In genomic region chr8:61985703-61986475, GRCm38 (mm10) we compare ENCODE assay signal across 11 mouse cellular contexts. TPM values are rescaled to one million over a fixed set of nuclear protein-coding genes. Genes with fewer than 3 reads are reported as not detected.
DNase-seq lines count a peak whose midpoint lies in the region; ATAC-seq and TF ChIP-seq lines count a peak whose summit lies in the region.
"Had no signal": no experiment of that assay in that cellular context is flagged by ENCODE, and none has a peak within 500 bp of the region (broad histone marks: within the 10 kb centered on the region; RNA-seq: fewer than 3 reads in every experiment).

No protein-coding gene starts in this region.

- no peak for TF ChIP-seq EP300 in heart, postnatal 0 days (IDR thresholded peaks at IDR 0.05; ENCODE audit: low read depth)

- no peaks in the 10 kb centered on the region for H3K27me3 ChIP-seq in heart, postnatal 0 days (ENCODE audit: control insufficient read depth, insufficient read depth, low read length)
- H3K27me3 ChIP-seq: limb, embryonic 15.5 days had no signal

- H3K9ac ChIP-seq in heart, postnatal 0 days (replicated peaks; ENCODE audit: low read depth, low read length): no peak overlapping the region
- H3K9ac ChIP-seq: limb, embryonic 15.5 days had no signal

- peaks cover 20% of the 10 kb centered on the region for H3K4me1 ChIP-seq in heart, postnatal 0 days (ENCODE audit: control insufficient read depth, insufficient read depth)
- H3K4me1 ChIP-seq: limb, embryonic 15.5 days had no signal

- DNase-seq in lung, postnatal 10 days: peak; percentile 1
- no peak for DNase-seq in lung, postnatal 14 days
- peak; percentile 55 for DNase-seq in embryo, embryonic 10 days (ENCODE audit: low spot score)
- peak; percentile 47 for DNase-seq in heart, postnatal 0 days (ENCODE audit: low spot score)
- DNase-seq in kidney, postnatal 4 days: peak; percentile 58 to 66
- no peak for DNase-seq in ovary, postnatal 36 days (ENCODE audit: low spot score)
- DNase-seq in natural killer cell, adult 2 months (ENCODE audit: low spot score in 2 of 2): no peak
- DNase-seq: cerebellum, postnatal 14 days; spleen, adult 18-20 months; thymus, postnatal 25 days had no signal

- no peak overlapping the region for H3K4me2 ChIP-seq in heart, postnatal 0 days (ENCODE audit: low read depth, low read length)
- H3K4me2 ChIP-seq: limb, embryonic 15.5 days had no signal

- WGBS in heart, postnatal 0 days: 24% methylated on average over 6 of the region's 6 CpGs

- H3K36me3 ChIP-seq in heart, postnatal 0 days (replicated peaks; ENCODE audit: control insufficient read depth, insufficient read depth, low read length): no peaks in the 10 kb centered on the region
- H3K36me3 ChIP-seq: limb, embryonic 15.5 days had no signal

- no peak for TF ChIP-seq CTCF in heart, postnatal 0 days (IDR thresholded peaks at IDR 0.05; ENCODE audit: low read depth)

- no peaks in the 10 kb centered on the region for H3K9me3 ChIP-seq in heart, postnatal 0 days (replicated peaks; ENCODE audit: control insufficient read depth, low read length)
- H3K9me3 ChIP-seq: limb, embryonic 15.5 days had no signal

- H3K4me3 ChIP-seq in heart, postnatal 0 days (ENCODE audit: low read depth, low read length): no peak overlapping the region
- H3K4me3 ChIP-seq: limb, embryonic 15.5 days had no signal

- ATAC-seq in heart, postnatal 0 days (ENCODE audit: insufficient read depth, low read depth): peak; percentile 88

- H3K27ac ChIP-seq in heart, postnatal 0 days (ENCODE audit: low read depth): peak overlapping the region; percentile 30
- H3K27ac ChIP-seq: limb, embryonic 15.5 days had no signal

RNA-seq across cellular contexts. Expression of gene Ddx60, which starts 58.0 kb away (rescaled TPM):
- total RNA-seq in heart, postnatal 0 days (2014; rRNA removed; ENCODE audit: low replicate concordance): 1.5 and 2.6 TPM in 2 replicates
- polyA plus RNA-seq in heart, postnatal 0 days (2015; fragmentation: Nextera tagmentation; extraction: Ambion mirVana): 4.5 and 4.7 TPM in 2 replicates

Comparison
In these comparisons a context has a peak if more than half of its experiments do, and no peak if none do; other contexts are left out.
1. DNase-seq: peak in lung, postnatal 10 days (single experiment), embryo, embryonic 10 days (single experiment), heart, postnatal 0 days (single experiment) and kidney, postnatal 4 days (2 of 2); none in lung, postnatal 14 days (single experiment), ovary, postnatal 36 days (single experiment) and natural killer cell, adult 2 months (0 of 2).